Mouse (Mus musculus): ENCODE measurements around the gene Il2ra. TPM values are rescaled to one million over a fixed set of nuclear protein-coding genes. Genes with fewer than 3 reads are reported as not detected.
A peak's percentile ranks its signal among the peaks of the same experiment; 100 is the strongest.
"Not testable (repeated sequence)": the region's sequence is repeated elsewhere in the genome, so short reads cannot be mapped to it uniquely, and the experiment has no call there.

Il2ra gene
- total RNA-seq (2014; fragmentation: Nextera tagmentation) (not detected in 2 replicates), total RNA-seq (2017) (not detected in 2 replicates)

DNA sequence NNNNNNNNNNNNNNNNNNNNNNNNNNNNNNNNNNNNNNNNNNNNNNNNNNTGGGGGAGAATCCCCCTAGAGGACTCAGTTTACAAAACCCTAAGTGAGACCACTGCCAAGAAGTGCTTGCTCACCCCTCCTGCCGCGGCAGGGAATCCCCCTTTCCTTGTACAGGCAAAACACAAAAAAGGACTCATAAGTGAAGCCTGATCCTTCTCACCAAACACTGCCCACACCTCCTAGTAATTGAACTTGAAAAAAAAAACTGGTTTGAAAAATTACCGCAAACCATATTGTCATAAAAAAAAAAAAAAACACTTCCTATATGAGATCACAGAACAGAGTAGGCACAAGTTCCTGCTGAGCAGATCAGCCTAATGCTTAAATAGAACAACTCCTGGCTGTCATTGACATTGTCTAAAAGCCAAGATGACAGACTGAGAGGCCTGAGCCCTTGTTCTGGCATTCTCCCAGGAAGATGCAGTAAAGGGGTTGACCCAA is at the start of gene Il2ra:
Gene Il2ra, plus strand, starts transcription at position 357 of the 491 bp plus-strand sequence.
- no peak for ATAC-seq (replicated peaks; ENCODE audit: poor library complexity, severe bottlenecking)

GRCm38 (mm10) chr2:11596690-11597089 is 45.9 kb upstream of the Il2ra start:
- peak; percentile 89 for ATAC-seq (replicated peaks; ENCODE audit: poor library complexity, severe bottlenecking)

GRCm38 (mm10) chr2:11597906-11598305 is 44.7 kb upstream of the Il2ra start:
- no peak for ATAC-seq (replicated peaks; ENCODE audit: poor library complexity, severe bottlenecking)

GRCm38 (mm10) chr2:11601795-11602194 is 40.8 kb upstream of the Il2ra start:
- ATAC-seq (replicated peaks; ENCODE audit: poor library complexity, severe bottlenecking), result no peak

GRCm38 (mm10) chr2:11602506-11603489 is 39.8 kb upstream of the Il2ra start:
- peak; percentile 99 for ATAC-seq (replicated peaks; ENCODE audit: poor library complexity, severe bottlenecking)

- no peak for ATAC-seq (replicated peaks; ENCODE audit: poor library complexity, severe bottlenecking)
Measured at GRCm38 (mm10) chr2:11604053-11604452, 38.6 kb upstream of the Il2ra start, which contains the start of gene Rbm17. TSS of gene Rbm17 (minus strand) at chr2:11604153.

- ATAC-seq (replicated peaks; ENCODE audit: poor library complexity, severe bottlenecking), result no peak
Measured at GRCm38 (mm10) chr2:11604911-11605310, 37.7 kb upstream of the Il2ra start.

GRCm38 (mm10) chr2:11606718-11607117 is 35.9 kb upstream of the Il2ra start:
- ATAC-seq (replicated peaks; ENCODE audit: poor library complexity, severe bottlenecking), result not testable (repeated sequence)

DNA sequence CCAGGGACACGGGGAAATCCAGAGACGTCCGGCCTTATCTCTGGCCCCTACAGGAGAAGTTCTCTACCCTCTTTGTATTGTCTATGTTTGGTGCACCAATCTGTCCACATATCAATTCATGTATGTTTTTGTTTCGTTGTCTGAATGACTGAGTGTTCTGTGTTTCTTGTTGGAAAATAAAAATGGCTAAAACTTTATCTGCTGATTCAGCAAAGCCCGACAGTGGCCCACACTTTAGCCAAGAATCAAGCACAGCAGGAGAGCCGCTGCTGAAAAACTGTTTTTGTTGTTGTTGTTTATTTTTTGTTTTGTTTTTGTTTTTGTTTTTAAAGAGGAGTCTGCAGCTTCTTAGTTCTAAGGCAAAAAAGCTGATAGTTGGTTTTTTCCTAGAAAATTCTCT is 29.7 kb upstream of the Il2ra start:
- ATAC-seq (replicated peaks; ENCODE audit: poor library complexity, severe bottlenecking), result not testable (repeated sequence)

DNA sequence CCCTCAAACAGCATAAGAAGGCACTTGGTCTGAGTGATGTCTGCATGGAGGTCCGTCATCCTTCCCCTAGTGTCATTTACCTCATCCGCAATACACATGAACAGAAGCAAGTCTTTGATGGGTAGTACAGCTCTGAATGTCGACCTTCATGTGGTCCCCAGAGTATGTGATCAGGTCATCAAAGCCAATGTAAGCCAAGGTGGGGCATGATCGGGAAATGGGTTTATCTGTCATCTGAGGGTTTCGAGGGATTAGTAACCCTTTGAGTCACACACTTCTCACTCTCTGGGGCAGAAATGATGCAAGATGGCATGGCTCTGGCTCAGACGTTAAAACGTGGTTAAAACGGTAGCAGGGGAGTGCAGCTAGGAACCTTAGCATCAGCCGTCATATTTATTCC is 25.8 kb upstream of the Il2ra start:
- no peak for ATAC-seq (replicated peaks; ENCODE audit: poor library complexity, severe bottlenecking)

DNA sequence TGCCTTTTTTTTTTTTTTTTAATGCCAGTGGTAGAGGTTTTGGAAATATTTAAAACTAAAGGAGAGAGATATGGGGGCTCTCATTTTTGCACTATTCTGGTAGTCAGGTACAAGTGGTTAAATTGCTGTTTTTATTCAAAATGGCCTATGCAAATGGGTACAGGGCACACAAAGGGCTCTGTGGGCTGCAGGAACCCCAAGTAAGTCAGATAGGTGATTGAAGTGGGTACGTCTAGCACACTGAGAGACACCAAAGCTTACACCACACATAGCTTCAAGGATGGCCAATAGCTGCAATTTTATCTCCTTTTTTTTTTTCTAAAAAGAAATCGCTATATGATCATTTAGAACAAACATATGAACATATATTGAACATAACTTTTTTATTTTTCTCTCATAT is 23.0 kb upstream of the Il2ra start:
- no peak for ATAC-seq (replicated peaks; ENCODE audit: poor library complexity, severe bottlenecking)

DNA sequence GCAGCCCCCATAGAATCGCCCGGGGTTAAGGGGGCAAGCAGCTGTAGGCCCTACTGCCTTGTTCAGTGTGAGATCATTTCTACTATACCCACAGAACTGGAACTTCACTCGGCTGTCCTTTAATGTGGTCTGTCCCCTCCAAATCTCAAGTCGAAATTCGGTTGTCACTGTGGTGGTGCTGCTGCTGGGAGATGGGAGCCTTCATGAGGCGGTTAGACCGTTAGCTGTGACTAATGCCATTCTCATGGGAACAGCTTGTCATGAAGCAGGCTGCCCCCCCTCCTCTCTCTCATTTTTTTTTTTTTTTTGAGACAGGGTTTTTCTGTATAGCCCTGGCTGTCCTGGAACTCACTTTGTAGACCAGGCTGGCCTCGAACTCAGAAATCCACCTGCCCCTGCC is 19.4 kb upstream of the Il2ra start:
- ATAC-seq (replicated peaks; ENCODE audit: poor library complexity, severe bottlenecking), result no peak

DNA sequence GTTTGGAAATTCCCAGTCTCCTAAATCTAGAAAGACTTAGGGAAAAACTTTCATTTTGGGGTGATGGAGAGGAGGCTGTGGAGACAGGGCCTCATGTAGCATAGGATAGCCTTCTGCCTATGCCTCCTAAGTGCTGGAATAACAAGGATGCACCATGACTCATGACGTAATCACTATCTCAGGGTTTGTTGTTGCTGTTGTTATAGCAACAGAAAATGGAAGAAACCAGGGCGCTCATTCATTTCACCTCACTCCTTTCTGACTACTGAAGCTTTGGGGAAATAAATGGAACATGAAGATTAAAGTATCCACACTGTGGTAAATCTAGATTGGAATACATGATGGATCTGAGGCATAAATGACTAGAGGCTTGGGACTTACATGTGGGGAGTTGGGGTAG is 18.9 kb upstream of the Il2ra start:
- no peak for ATAC-seq (replicated peaks; ENCODE audit: poor library complexity, severe bottlenecking)

DNA sequence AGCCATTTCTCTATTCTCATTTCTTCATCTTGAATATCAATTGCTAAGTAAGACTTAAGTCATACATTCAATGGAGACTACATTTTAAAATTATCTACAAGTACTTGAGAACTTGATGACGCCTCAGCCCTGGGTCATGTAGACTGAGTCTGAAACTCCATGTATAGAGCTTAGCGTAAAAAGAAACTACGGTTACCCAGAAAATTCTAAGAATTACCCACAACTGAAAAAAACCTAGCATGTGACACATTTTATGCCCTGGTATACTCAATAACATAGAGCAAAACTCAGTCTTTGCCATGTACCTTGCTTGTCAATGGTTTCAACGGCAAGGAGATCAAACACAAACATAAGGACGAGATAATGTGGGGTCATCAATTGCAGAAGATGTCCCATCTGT is 16.7 kb upstream of the Il2ra start, which contains the start of gene Gm17490:
Gene Gm17490, minus strand, starts transcription at position 375 of the 400 bp plus-strand sequence.
- no peak for ATAC-seq (replicated peaks; ENCODE audit: poor library complexity, severe bottlenecking)

DNA sequence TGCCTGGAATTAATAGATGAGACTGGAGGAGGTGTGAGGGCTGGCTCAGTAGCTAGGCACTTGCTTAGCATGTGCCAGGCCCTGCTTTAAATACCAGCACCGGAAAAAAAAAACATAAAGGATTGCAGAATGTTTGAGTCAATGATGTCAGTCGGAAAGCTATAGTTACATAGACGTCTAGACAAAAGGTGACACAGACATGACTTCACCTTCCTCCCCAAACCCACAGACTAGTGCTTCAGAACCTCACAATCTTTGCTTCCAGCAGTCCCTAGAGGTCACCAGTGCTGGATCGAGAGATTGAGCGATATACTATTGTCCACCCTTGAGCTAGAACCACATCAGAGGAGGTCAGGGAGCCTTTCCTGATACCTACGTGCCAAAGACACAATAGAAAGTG is 7.6 kb upstream of the Il2ra start:
- ATAC-seq (replicated peaks; ENCODE audit: poor library complexity, severe bottlenecking), result no peak

- 0 out of 2 replicates have a peak, but pooled peaks have one; percentile 15 for ATAC-seq (replicated peaks; ENCODE audit: poor library complexity, severe bottlenecking)
Measured at GRCm38 (mm10) chr2:11635471-11636137, 7.0 kb upstream of the Il2ra start.

DNA sequence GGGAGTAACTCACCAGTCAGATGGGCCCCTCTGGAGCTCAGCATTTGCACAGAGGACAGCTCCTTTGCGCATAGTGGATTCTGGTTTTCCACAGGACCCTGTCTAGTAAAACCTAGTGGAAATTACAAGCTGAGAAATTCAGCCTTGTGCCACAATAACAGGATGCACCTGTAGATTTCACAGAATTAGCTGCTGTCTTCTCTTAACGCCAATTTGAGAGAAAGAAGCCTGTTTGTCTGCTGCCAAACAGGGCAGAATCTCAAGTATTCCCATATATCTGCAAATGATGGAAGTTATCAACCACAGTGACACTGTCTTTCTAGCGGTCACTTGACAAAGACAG is 6.5 kb upstream of the Il2ra start:
- no peak for ATAC-seq (replicated peaks; ENCODE audit: poor library complexity, severe bottlenecking)

DNA sequence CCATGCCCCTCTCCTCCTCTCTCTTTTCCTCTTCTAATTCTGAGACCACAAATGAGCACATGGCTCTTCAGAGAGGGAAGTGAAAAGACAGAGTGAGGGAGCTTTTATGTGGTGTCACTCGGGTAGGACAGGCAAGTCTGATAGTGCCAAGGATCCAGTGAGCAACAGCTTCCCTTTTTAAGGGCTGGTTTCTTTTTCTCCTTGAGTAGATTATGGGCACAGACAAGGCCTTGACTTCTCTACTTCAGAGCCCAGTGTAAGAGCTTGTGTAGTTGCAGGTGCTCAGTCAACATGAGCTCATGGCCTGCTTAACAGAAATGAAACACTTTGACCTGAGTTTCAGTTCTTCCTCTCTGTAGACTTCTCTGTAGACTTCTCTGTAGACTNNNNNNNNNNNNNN is 5.5 kb upstream of the Il2ra start:
- ATAC-seq (replicated peaks; ENCODE audit: poor library complexity, severe bottlenecking), result peak; percentile 97

DNA sequence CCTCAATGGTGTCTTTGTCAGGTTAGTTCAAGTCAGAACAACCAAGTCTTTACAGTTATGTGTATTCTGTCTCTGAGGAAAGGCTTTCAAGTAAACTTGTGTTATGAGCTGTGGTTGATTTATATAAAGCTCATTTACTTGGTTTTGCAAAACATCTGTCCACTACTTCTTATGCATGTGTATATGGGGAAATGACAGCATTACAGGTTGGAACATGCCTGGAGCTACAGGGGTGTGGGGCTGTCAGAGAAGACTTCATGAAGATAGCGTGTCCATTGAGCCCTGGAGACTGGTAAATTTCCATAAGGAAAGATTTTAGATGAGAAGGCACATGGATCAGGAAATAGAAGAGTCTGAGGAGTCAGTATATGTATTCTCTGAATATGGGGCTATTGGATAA is 1.4 kb downstream of the Il2ra start:
- ATAC-seq (replicated peaks; ENCODE audit: poor library complexity, severe bottlenecking), result no peak

GRCm38 (mm10) chr2:11645297-11645696 is 2.7 kb downstream of the Il2ra start:
- no peak for ATAC-seq (replicated peaks; ENCODE audit: poor library complexity, severe bottlenecking)

GRCm38 (mm10) chr2:11651476-11651875 is 8.9 kb downstream of the Il2ra start:
- ATAC-seq (replicated peaks; ENCODE audit: poor library complexity, severe bottlenecking), result no peak
